Mouse (Mus musculus) hindbrain, embryonic 16.5 days (tissue): ENCODE data around the gene Wdr83os. TPM values are rescaled to one million over a fixed set of nuclear protein-coding genes. Genes with fewer than 3 reads are reported as not detected.

Source experiments
- ATAC-seq: fragments of 200-750 bp; cut with Nextera tagmentation; 2 replicates; pipeline ENCODE4 v1.8.0; 2017; ENCODE audit warnings: moderate TSS enrichment, moderate library complexity
- H3K27ac ChIP-seq: fragments of 300-500 bp; sonication (generic); 2 replicates; pipeline ENCODE4 v1.5.1; 2014; ENCODE audit warnings: low read depth, mild to moderate bottlenecking, control low read depth, low read length, moderate library complexity
- H3K27me3 ChIP-seq: fragments of 300-500 bp; sonication (generic); replicated peaks from 2 replicates; pipeline ENCODE4 v1.6.1; 2014; ENCODE audit warnings: low read length; ENCODE audit not compliant: control insufficient read depth, insufficient read depth
- H3K36me3 ChIP-seq: fragments of 300-500 bp; sonication (generic); 2 replicates; pipeline ENCODE4 v1.6.1; 2014; ENCODE audit warnings: mild to moderate bottlenecking, low read length, moderate library complexity, mixed read lengths; ENCODE audit not compliant: control insufficient read depth, insufficient read depth
- H3K4me1 ChIP-seq: fragments of 300-500 bp; sonication (generic); 2 replicates; pipeline ENCODE4 v1.6.1; 2014; ENCODE audit warnings: low read depth, low read length; ENCODE audit not compliant: control insufficient read depth, insufficient read depth
- H3K4me2 ChIP-seq: fragments of 300-500 bp; sonication (generic); 2 replicates; pipeline ENCODE4 v1.6.1; 2014; ENCODE audit warnings: mild to moderate bottlenecking, low read length, control low read depth, moderate library complexity
- H3K4me3 ChIP-seq: fragments of 300-500 bp; sonication (generic); 2 replicates; pipeline ENCODE4 v1.5.1; 2014; ENCODE audit warnings: mild to moderate bottlenecking, low read length, control low read depth, moderate library complexity
- H3K9ac ChIP-seq: fragments of 300-500 bp; sonication (generic); 2 replicates; pipeline ENCODE4 v1.6.1; 2014; ENCODE audit warnings: low read depth, mild to moderate bottlenecking, control low read depth, low read length, moderate library complexity
- H3K9me3 ChIP-seq: fragments of 300-500 bp; sonication (generic); 2 replicates; pipeline ENCODE4 v1.6.1; 2014; ENCODE audit warnings: mild to moderate bottlenecking, low read length, moderate library complexity; ENCODE audit not compliant: control insufficient read depth
- WGBS: fragments of 180-500 bp; shearing (Covaris S2); extraction: QIAGEN DNeasy Blood & Tissue Kit; methylation state at CpG from one replicate; pipeline ENCODE4 v1.1.7; 2014; 5-methylcytosine and 5-hydroxymethylcytosine counted together
- polyA plus RNA-seq: library from polyadenylated mRNA; unstranded; fragments of >200 nt; fragmentation: Nextera tagmentation; extraction: Ambion mirVana; gene quantifications from 2 replicates; pipeline ENCODE4 v1.2.1, GENCODE M21; 2015

Gene Wdr83os
- polyA plus RNA-seq, 1 experiment from 2014 or later = 116 TPM

GRCm38 (mm10) chr8:85071041-85071440 is 9.5 kb upstream of the Wdr83os start:
- Histone ChIP-seq H3K9me3 (no peaks in the 10 kb centered on the region), H3K36me3 (peaks cover 27% of the 10 kb centered on the region), H3K4me2 (peak overlapping the region; percentile 88), H3K27ac (peak overlapping the region; percentile 93), H3K4me3 (peak overlapping the region; percentile 90), H3K9ac (peak overlapping the region; percentile 86; the same call in 1 of the 2 replicates), H3K27me3 (no peaks in the 10 kb centered on the region), H3K4me1 (peaks cover 16% of the 10 kb centered on the region)
- 79% methylated on average over 5 of the region's 5 CpGs for WGBS
- no peak for ATAC-seq

GRCm38 (mm10) chr8:85071514-85072281 is 8.8 kb upstream of the Wdr83os start, which contains the start of gene Dhps:
Gene Dhps, plus strand, starts transcription at chr8:85071757.
- Histone ChIP-seq H3K9ac (peak within 1 kb of the TSS; percentile 86), H3K4me2 (peak within 1 kb of the TSS; percentile 88), H3K27me3 (no peaks in the 10 kb centered on the region), H3K4me1 (peaks cover 16% of the 10 kb centered on the region), H3K9me3 (no peaks in the 10 kb centered on the region), H3K36me3 (peaks cover 23% of the 10 kb centered on the region), H3K27ac (peak within 1 kb of the TSS; percentile 93), H3K4me3 (peak within 1 kb of the TSS; percentile 90)
- ATAC-seq = peak; percentile 91
- WGBS = 0% methylated on average over 68 of the region's 68 CpGs

- H3K4me1 ChIP-seq = peaks cover 16% of the 10 kb centered on the region
- peak overlapping the region; percentile 88 for H3K4me2 ChIP-seq
- peak overlapping the region; percentile 93 for H3K27ac ChIP-seq
- peaks cover 19% of the 10 kb centered on the region for H3K36me3 ChIP-seq
- WGBS = 41% methylated on average over 9 of the region's 9 CpGs
- no peak for ATAC-seq
- no peaks in the 10 kb centered on the region for H3K27me3 ChIP-seq
- peak overlapping the region; percentile 86 for H3K9ac ChIP-seq
- H3K9me3 ChIP-seq = no peaks in the 10 kb centered on the region
- H3K4me3 ChIP-seq = peak overlapping the region; percentile 90
Observed at GRCm38 (mm10) chr8:85072364-85072929, 8.1 kb upstream of the Wdr83os start.

GRCm38 (mm10) chr8:85073041-85073612 is 7.4 kb upstream of the Wdr83os start:
- Histone ChIP-seq H3K4me1 (peaks cover 16% of the 10 kb centered on the region), H3K27me3 (no peaks in the 10 kb centered on the region), H3K4me2 (no peak overlapping the region; the same call in 1 of the 2 replicates), H3K9me3 (no peaks in the 10 kb centered on the region), H3K27ac (no peak overlapping the region), H3K36me3 (peaks cover 19% of the 10 kb centered on the region), H3K4me3 (no peak overlapping the region), H3K9ac (no peak overlapping the region)
- WGBS = 94% methylated on average over 15 of the region's 15 CpGs
- no peak for ATAC-seq

GRCm38 (mm10) chr8:85074167-85074566 is 6.4 kb upstream of the Wdr83os start:
- peaks cover 16% of the 10 kb centered on the region for H3K4me1 ChIP-seq
- H3K9ac ChIP-seq = no peak overlapping the region
- H3K27me3 ChIP-seq = no peaks in the 10 kb centered on the region
- 87% methylated on average over 10 of the region's 10 CpGs for WGBS
- no peak overlapping the region for H3K4me2 ChIP-seq
- H3K27ac ChIP-seq = no peak overlapping the region
- no peaks in the 10 kb centered on the region for H3K9me3 ChIP-seq
- H3K36me3 ChIP-seq = peaks cover 19% of the 10 kb centered on the region
- ATAC-seq = no peak
- H3K4me3 ChIP-seq = no peak overlapping the region

- Histone ChIP-seq H3K9me3 (no peaks in the 10 kb centered on the region), H3K9ac (no peak overlapping the region), H3K4me1 (peaks cover 19% of the 10 kb centered on the region), H3K27me3 (no peaks in the 10 kb centered on the region), H3K27ac (no peak overlapping the region), H3K36me3 (peaks cover 19% of the 10 kb centered on the region; the same call in 1 of the 2 replicates), H3K4me2 (no peak overlapping the region), H3K4me3 (no peak overlapping the region)
- no peak for ATAC-seq
- 92% methylated on average over 10 of the region's 10 CpGs for WGBS
Observed at GRCm38 (mm10) chr8:85074617-85075016, 5.9 kb upstream of the Wdr83os start.

GRCm38 (mm10) chr8:85076001-85076400 is 4.5 kb upstream of the Wdr83os start:
- H3K9ac ChIP-seq = no peak overlapping the region

GRCm38 (mm10) chr8:85076993-85077392 is 3.5 kb upstream of the Wdr83os start:
- Histone ChIP-seq H3K9me3 (no peaks in the 10 kb centered on the region), H3K4me1 (peaks cover 25% of the 10 kb centered on the region), H3K36me3 (peaks cover 19% of the 10 kb centered on the region; the same call in 1 of the 2 replicates), H3K27ac (no peak overlapping the region), H3K27me3 (no peaks in the 10 kb centered on the region), H3K9ac (no peak overlapping the region), H3K4me2 (no peak overlapping the region), H3K4me3 (no peak overlapping the region)
- 0% methylated on average over 2 of the region's 2 CpGs for WGBS
- peak; percentile 25; the same call in 1 of the 2 replicates for ATAC-seq

More at GRCm38 (mm10) chr8:85076001-85076400, 4.5 kb upstream of the Wdr83os start:
- no peak overlapping the region for H3K4me2 ChIP-seq
- ATAC-seq = no peak
- H3K4me1 ChIP-seq = peaks cover 22% of the 10 kb centered on the region
- WGBS = 75% methylated on average over 9 of the region's 9 CpGs
- H3K27me3 ChIP-seq = no peaks in the 10 kb centered on the region
- H3K4me3 ChIP-seq = no peak overlapping the region
- H3K9me3 ChIP-seq = no peaks in the 10 kb centered on the region
- peaks cover 19% of the 10 kb centered on the region; the same call in 1 of the 2 replicates for H3K36me3 ChIP-seq
- no peak overlapping the region for H3K27ac ChIP-seq

GRCm38 (mm10) chr8:85080214-85080531 is 367 bp upstream of the Wdr83os start:
- H3K27me3 ChIP-seq = no peaks in the 10 kb centered on the region
- peaks cover 24% of the 10 kb centered on the region for H3K4me1 ChIP-seq
- H3K9ac ChIP-seq = peak overlapping the region; percentile 88
- H3K36me3 ChIP-seq = peaks cover 6% of the 10 kb centered on the region; the same call in 1 of the 2 replicates
- no peaks in the 10 kb centered on the region for H3K9me3 ChIP-seq
- H3K4me2 ChIP-seq = peak overlapping the region; percentile 95
- no peak for ATAC-seq
- H3K27ac ChIP-seq = peak overlapping the region; percentile 73
- H3K4me3 ChIP-seq = peak overlapping the region; percentile 87
- under 1% methylated on average over 25 of the region's 25 CpGs for WGBS
